Mouse (Mus musculus): ENCODE measurements around the gene Prkrip1. TPM values are rescaled to one million over a fixed set of nuclear protein-coding genes. Genes with fewer than 3 reads are reported as not detected.
A peak's percentile ranks its signal among the peaks of the same experiment; 100 is the strongest.
"Not testable (repeated sequence)": the region's sequence is repeated elsewhere in the genome, so short reads cannot be mapped to it uniquely, and the experiment has no call there.

Prkrip1 gene
- total RNA-seq, 2 experiments from 2014 or later: 34.7 to 37.7 TPM

GRCm38 (mm10) chr5:136236611-136237010 lies 37.8 kb upstream of the Prkrip1 start:
- DNase-seq (ENCODE audit: extremely low spot score in 1 of 2, low spot score in 2 of 2): no peak
- intact Hi-C loops (cut with DNase I): no loop called here
- no peak for TF ChIP-seq CTCF (IDR thresholded peaks at IDR 0.05)
- Histone ChIP-seq H3K4me3 (no peak overlapping the region), H3K27ac (no peak overlapping the region)

GRCm38 (mm10) chr5:136230348-136231035 lies 31.7 kb upstream of the Prkrip1 start:
- DNase-seq (ENCODE audit: extremely low spot score in 1 of 2, low spot score in 2 of 2): no peak
- no peak for TF ChIP-seq CTCF (IDR thresholded peaks at IDR 0.05)
- no peak overlapping the region for H3K27ac ChIP-seq
- no peak overlapping the region for H3K4me3 ChIP-seq
- intact Hi-C loops (cut with DNase I): no loop called here

- no peak for TF ChIP-seq CTCF (IDR thresholded peaks at IDR 0.05)
- no peak overlapping the region for H3K4me3 ChIP-seq
- intact Hi-C loops (cut with DNase I): no loop called here
- H3K27ac ChIP-seq: no peak overlapping the region
- DNase-seq (ENCODE audit: extremely low spot score in 1 of 2, low spot score in 2 of 2): no peak
Measured at GRCm38 (mm10) chr5:136226246-136226876, 27.6 kb upstream of the Prkrip1 start.

- intact Hi-C loops (cut with DNase I): loop anchor here (5.0 kb wide), 1 partner anchor 34 kb away; no protein-coding TSS in a partner anchor
- Histone ChIP-seq H3K4me3 (no peak overlapping the region), H3K27ac (no peak overlapping the region)
- no peak for TF ChIP-seq CTCF (IDR thresholded peaks at IDR 0.05)
- no peak for DNase-seq (ENCODE audit: extremely low spot score in 1 of 2, low spot score in 2 of 2)
Measured at GRCm38 (mm10) chr5:136218585-136218984, 19.8 kb upstream of the Prkrip1 start.

- Histone ChIP-seq H3K27ac (no peak overlapping the region), H3K4me3 (no peak overlapping the region)
- intact Hi-C loops (cut with DNase I): loop anchor here (5.0 kb wide), 1 partner anchor 34 kb away; no protein-coding TSS in a partner anchor
- TF ChIP-seq CTCF (IDR thresholded peaks at IDR 0.05): no peak
- DNase-seq (ENCODE audit: extremely low spot score in 1 of 2, low spot score in 2 of 2): no peak
Measured at GRCm38 (mm10) chr5:136217932-136218381, 19.2 kb upstream of the Prkrip1 start.

- no peak overlapping the region for H3K27ac ChIP-seq
- intact Hi-C loops (cut with DNase I): loop anchor here (5.0 kb wide), 1 partner anchor 35 kb away; no protein-coding TSS in a partner anchor
- no peak for TF ChIP-seq CTCF (IDR thresholded peaks at IDR 0.05)
- no peak for DNase-seq (ENCODE audit: extremely low spot score in 1 of 2, low spot score in 2 of 2)
- H3K4me3 ChIP-seq: no peak overlapping the region
Measured at GRCm38 (mm10) chr5:136217004-136217665, 18.4 kb upstream of the Prkrip1 start.

GRCm38 (mm10) chr5:136215958-136216357 lies 17.2 kb upstream of the Prkrip1 start:
- Histone ChIP-seq H3K27ac (no peak overlapping the region), H3K4me3 (no peak overlapping the region)
- no peak for TF ChIP-seq CTCF (IDR thresholded peaks at IDR 0.05)
- DNase-seq (ENCODE audit: extremely low spot score in 1 of 2, low spot score in 2 of 2): no peak
- intact Hi-C loops (cut with DNase I): loop anchor here (5.0 kb wide), 1 partner anchor 36 kb away; no protein-coding TSS in a partner anchor

GRCm38 (mm10) chr5:136215211-136215610 lies 16.4 kb upstream of the Prkrip1 start:
- no peak overlapping the region for H3K4me3 ChIP-seq
- no peak for DNase-seq (ENCODE audit: extremely low spot score in 1 of 2, low spot score in 2 of 2)
- intact Hi-C loops (cut with DNase I): loop anchor here (5.0 kb wide), 1 partner anchor 37 kb away; no protein-coding TSS in a partner anchor
- H3K27ac ChIP-seq: no peak overlapping the region
- peak; percentile 31 for TF ChIP-seq CTCF (IDR thresholded peaks at IDR 0.05)

- no peak for TF ChIP-seq CTCF (IDR thresholded peaks at IDR 0.05)
- Histone ChIP-seq H3K4me3 (no peak overlapping the region), H3K27ac (no peak overlapping the region)
- intact Hi-C loops (cut with DNase I): no loop called here
- DNase-seq (ENCODE audit: extremely low spot score in 1 of 2, low spot score in 2 of 2): no peak
Measured at GRCm38 (mm10) chr5:136213716-136214115, 15.0 kb upstream of the Prkrip1 start.

- no peak overlapping the region for H3K27ac ChIP-seq
- intact Hi-C loops (cut with DNase I): no loop called here
- no peak for DNase-seq (ENCODE audit: extremely low spot score in 1 of 2, low spot score in 2 of 2)
- no peak overlapping the region for H3K4me3 ChIP-seq
- no peak for TF ChIP-seq CTCF (IDR thresholded peaks at IDR 0.05)
Measured at GRCm38 (mm10) chr5:136212716-136213115, 14.0 kb upstream of the Prkrip1 start.

GRCm38 (mm10) chr5:136211341-136212102 lies 12.8 kb upstream of the Prkrip1 start:
- intact Hi-C loops (cut with DNase I); DNase-seq (ENCODE audit: extremely low spot score in 1 of 2, low spot score in 2 of 2); H3K27ac ChIP-seq; H3K4me3 ChIP-seq: not testable (repeated sequence)
